Mouse (Mus musculus): ENCODE data around the gene Rin3. TPM values are rescaled to one million over a fixed set of nuclear protein-coding genes. Genes with fewer than 3 reads are reported as not detected.

The Rin3 gene
- polyA plus RNA-seq, 1 experiment from 2014 or later, result 9.3 TPM

GRCm38 (mm10) chr12:102292501-102293215, 9.8 kb downstream of the Rin3 start:
- H3K4me1 ChIP-seq, result peaks cover 26% of the 10 kb centered on the region
- H3K27ac ChIP-seq, result peak overlapping the region; percentile 57; the same call in 1 of the 2 replicates
- H3K9me3 ChIP-seq, result no peaks in the 10 kb centered on the region
- no peak overlapping the region for H3K4me2 ChIP-seq
- H3K27me3 ChIP-seq, result no peaks in the 10 kb centered on the region
- ATAC-seq (ENCODE audit: insufficient number of reproducible peaks, low FRiP score, low TSS enrichment, low read depth), result no peak
- H3K9ac ChIP-seq, result no peak overlapping the region
- 78% methylated on average over 7 of the region's 7 CpGs for WGBS
- no peak overlapping the region for H3K4me3 ChIP-seq
- H3K36me3 ChIP-seq, result peaks cover 6% of the 10 kb centered on the region; the same call in 1 of the 2 replicates

GRCm38 (mm10) chr12:102294634-102295033, 11.8 kb downstream of the Rin3 start:
- H3K4me1 ChIP-seq, result peaks cover 22% of the 10 kb centered on the region
- peaks cover 5% of the 10 kb centered on the region; the same call in 1 of the 2 replicates for H3K36me3 ChIP-seq
- H3K27me3 ChIP-seq, result no peaks in the 10 kb centered on the region
- no peak for ATAC-seq (ENCODE audit: insufficient number of reproducible peaks, low FRiP score, low TSS enrichment, low read depth)
- H3K4me3 ChIP-seq, result no peak overlapping the region
- 57% methylated on average over 5 of the region's 5 CpGs for WGBS
- no peak overlapping the region for H3K9ac ChIP-seq
- no peaks in the 10 kb centered on the region for H3K9me3 ChIP-seq
- no peak overlapping the region for H3K4me2 ChIP-seq
- no peak overlapping the region for H3K27ac ChIP-seq

- no peak overlapping the region for H3K4me3 ChIP-seq
- H3K27me3 ChIP-seq, result no peaks in the 10 kb centered on the region
- no peaks in the 10 kb centered on the region for H3K9me3 ChIP-seq
- no peak overlapping the region for H3K4me2 ChIP-seq
- 74% methylated on average over 7 of the region's 7 CpGs for WGBS
- H3K27ac ChIP-seq, result no peak overlapping the region
- no peaks in the 10 kb centered on the region for H3K36me3 ChIP-seq
- peaks cover 22% of the 10 kb centered on the region for H3K4me1 ChIP-seq
- no peak for ATAC-seq (ENCODE audit: insufficient number of reproducible peaks, low FRiP score, low TSS enrichment, low read depth)
- no peak overlapping the region for H3K9ac ChIP-seq
These were observed 12.4 kb downstream of the Rin3 start for GRCm38 (mm10) chr12:102295230-102295629.

- ATAC-seq (ENCODE audit: insufficient number of reproducible peaks, low FRiP score, low TSS enrichment, low read depth), result no peak
- no peak overlapping the region for H3K27ac ChIP-seq
These were observed 12.8 kb downstream of the Rin3 start for GRCm38 (mm10) chr12:102295662-102296061.

GRCm38 (mm10) chr12:102296361-102296760, 13.5 kb downstream of the Rin3 start:
- no peak for ATAC-seq (ENCODE audit: insufficient number of reproducible peaks, low FRiP score, low TSS enrichment, low read depth)
- no peaks in the 10 kb centered on the region for H3K9me3 ChIP-seq
- H3K4me2 ChIP-seq, result no peak overlapping the region
- no peaks in the 10 kb centered on the region for H3K36me3 ChIP-seq
- 84% methylated on average over 1 of the region's 1 CpGs for WGBS
- no peak overlapping the region for H3K9ac ChIP-seq
- peaks cover 22% of the 10 kb centered on the region for H3K4me1 ChIP-seq
- H3K4me3 ChIP-seq, result no peak overlapping the region
- H3K27me3 ChIP-seq, result no peaks in the 10 kb centered on the region
- no peak overlapping the region for H3K27ac ChIP-seq

More at GRCm38 (mm10) chr12:102295662-102296061, 12.8 kb downstream of the Rin3 start:
- Histone ChIP-seq H3K4me2 (no peak overlapping the region), H3K27me3 (no peaks in the 10 kb centered on the region), H3K4me1 (peaks cover 22% of the 10 kb centered on the region), H3K4me3 (no peak overlapping the region), H3K9me3 (no peaks in the 10 kb centered on the region), H3K9ac (no peak overlapping the region), H3K36me3 (no peaks in the 10 kb centered on the region)
- WGBS, result 80% methylated on average over 8 of the region's 8 CpGs

GRCm38 (mm10) chr12:102296967-102297366, 14.1 kb downstream of the Rin3 start:
- H3K4me2 ChIP-seq, result no peak overlapping the region
- WGBS, result 81% methylated on average over 4 of the region's 4 CpGs
- H3K9ac ChIP-seq, result no peak overlapping the region
- peaks cover 20% of the 10 kb centered on the region for H3K4me1 ChIP-seq
- H3K27me3 ChIP-seq, result no peaks in the 10 kb centered on the region
- H3K27ac ChIP-seq, result no peak overlapping the region
- H3K36me3 ChIP-seq, result no peaks in the 10 kb centered on the region
- ATAC-seq (ENCODE audit: insufficient number of reproducible peaks, low FRiP score, low TSS enrichment, low read depth), result no peak
- H3K4me3 ChIP-seq, result no peak overlapping the region
- no peaks in the 10 kb centered on the region for H3K9me3 ChIP-seq

- Histone ChIP-seq H3K27ac (no peak overlapping the region), H3K9ac (no peak overlapping the region), H3K27me3 (no peaks in the 10 kb centered on the region), H3K36me3 (no peaks in the 10 kb centered on the region), H3K4me1 (peaks cover 40% of the 10 kb centered on the region), H3K4me3 (no peak overlapping the region), H3K9me3 (no peaks in the 10 kb centered on the region), H3K4me2 (no peak overlapping the region)
- no peak for ATAC-seq (ENCODE audit: insufficient number of reproducible peaks, low FRiP score, low TSS enrichment, low read depth)
- 57% methylated on average over 5 of the region's 5 CpGs for WGBS
These were observed 16.4 kb downstream of the Rin3 start for GRCm38 (mm10) chr12:102299209-102299608.

- Histone ChIP-seq H3K4me2 (no peak overlapping the region), H3K4me3 (no peak overlapping the region), H3K9ac (no peak overlapping the region), H3K36me3 (no peaks in the 10 kb centered on the region), H3K4me1 (peaks cover 28% of the 10 kb centered on the region), H3K27ac (no peak overlapping the region), H3K27me3 (no peaks in the 10 kb centered on the region), H3K9me3 (no peaks in the 10 kb centered on the region)
- no peak for ATAC-seq (ENCODE audit: insufficient number of reproducible peaks, low FRiP score, low TSS enrichment, low read depth)
- WGBS, result 75% methylated on average over 1 of the region's 1 CpGs
These were observed 18.7 kb downstream of the Rin3 start for GRCm38 (mm10) chr12:102301585-102301984.

GRCm38 (mm10) chr12:102302322-102302721, 19.5 kb downstream of the Rin3 start:
- WGBS, result 73% methylated on average over 9 of the region's 9 CpGs

GRCm38 (mm10) chr12:102302831-102303351, 20.0 kb downstream of the Rin3 start:
- no peak overlapping the region for H3K4me2 ChIP-seq
- no peaks in the 10 kb centered on the region for H3K36me3 ChIP-seq
- WGBS, result 61% methylated on average over 4 of the region's 4 CpGs
- H3K4me3 ChIP-seq, result no peak overlapping the region
- no peaks in the 10 kb centered on the region for H3K27me3 ChIP-seq
- ATAC-seq (ENCODE audit: insufficient number of reproducible peaks, low FRiP score, low TSS enrichment, low read depth), result peak; percentile 43; the same call in 1 of the 2 replicates
- H3K4me1 ChIP-seq, result peaks cover 36% of the 10 kb centered on the region
- peak overlapping the region; percentile 51; the same call in 1 of the 2 replicates for H3K27ac ChIP-seq
- H3K9me3 ChIP-seq, result no peaks in the 10 kb centered on the region
- H3K9ac ChIP-seq, result no peak overlapping the region

More at GRCm38 (mm10) chr12:102302322-102302721, 19.5 kb downstream of the Rin3 start:
- Histone ChIP-seq H3K27me3 (no peaks in the 10 kb centered on the region), H3K9me3 (no peaks in the 10 kb centered on the region), H3K36me3 (no peaks in the 10 kb centered on the region), H3K4me2 (no peak overlapping the region), H3K4me1 (peaks cover 31% of the 10 kb centered on the region), H3K4me3 (no peak overlapping the region), H3K9ac (no peak overlapping the region), H3K27ac (peak overlapping the region; percentile 51)
- ATAC-seq (ENCODE audit: insufficient number of reproducible peaks, low FRiP score, low TSS enrichment, low read depth), result no peak

- no peaks in the 10 kb centered on the region for H3K9me3 ChIP-seq
- no peak overlapping the region for H3K4me2 ChIP-seq
- no peak overlapping the region for H3K4me3 ChIP-seq
- ATAC-seq (ENCODE audit: insufficient number of reproducible peaks, low FRiP score, low TSS enrichment, low read depth), result no peak
- no peaks in the 10 kb centered on the region for H3K36me3 ChIP-seq
- no peak overlapping the region for H3K9ac ChIP-seq
- H3K27me3 ChIP-seq, result no peaks in the 10 kb centered on the region
- 0 out of 2 replicates have a peak overlapping the region, but pooled peaks have one; percentile 51 for H3K27ac ChIP-seq
- WGBS, result 32% methylated on average over 7 of the region's 7 CpGs
- H3K4me1 ChIP-seq, result peaks cover 46% of the 10 kb centered on the region
These were observed 21.0 kb downstream of the Rin3 start for GRCm38 (mm10) chr12:102303867-102304266.

GRCm38 (mm10) chr12:102305069-102305836, 22.4 kb downstream of the Rin3 start:
- no peak for ATAC-seq (ENCODE audit: insufficient number of reproducible peaks, low FRiP score, low TSS enrichment, low read depth)
- no peak overlapping the region for H3K4me2 ChIP-seq
- no peak overlapping the region for H3K27ac ChIP-seq
- no peaks in the 10 kb centered on the region for H3K9me3 ChIP-seq
- H3K9ac ChIP-seq, result no peak overlapping the region
- H3K36me3 ChIP-seq, result no peaks in the 10 kb centered on the region
- 67% methylated on average over 10 of the region's 10 CpGs for WGBS
- H3K27me3 ChIP-seq, result no peaks in the 10 kb centered on the region
- H3K4me1 ChIP-seq, result peaks cover 47% of the 10 kb centered on the region
- no peak overlapping the region for H3K4me3 ChIP-seq

Data from limb, embryonic 15.5 days (tissue).